Mouse (Mus musculus) cortical plate, adult 2 months (tissue): ENCODE measurements around the gene Nyap1. TPM values are rescaled to one million over a fixed set of nuclear protein-coding genes. Genes with fewer than 3 reads are reported as not detected.

Experiments used
- H3K27ac ChIP-seq: fragments of 200-500 bp; 2 replicates; pipeline ENCODE4 v1.5.1; 2012; ENCODE audit warnings: low read length, control low read depth, inconsistent platforms; ENCODE audit not compliant: insufficient read depth
- H3K4me1 ChIP-seq: fragments of 200-500 bp; 2 replicates; pipeline ENCODE4 v1.6.1; 2011; ENCODE audit warnings: low read length; ENCODE audit not compliant: control insufficient read depth, insufficient read depth
- H3K4me3 ChIP-seq: fragments of 200-500 bp; 2 replicates; pipeline ENCODE4 v1.5.1; 2011; ENCODE audit warnings: mild to moderate bottlenecking, low read length, control low read depth; ENCODE audit not compliant: insufficient read depth
- CTCF ChIP-seq: fragments of 200-500 bp; IDR thresholded peaks from 2 replicates; pipeline ENCODE4 v1.5.1; 2011; ENCODE audit warnings: mild to moderate bottlenecking, control low read depth, low read length; ENCODE audit not compliant: insufficient read depth; ENCODE audit errors: extremely low read depth
- POLR2A ChIP-seq: fragments of 200-500 bp; IDR thresholded peaks from 2 replicates; pipeline ENCODE4 v1.6.1; 2011; ENCODE audit warnings: mild to moderate bottlenecking, low read length, control low read depth; ENCODE audit not compliant: insufficient read depth; ENCODE audit errors: extremely low read depth
- polyA plus RNA-seq: library from polyadenylated mRNA; depleted of rRNA; stranded (reverse); fragments of >200 nt; gene quantifications from 2 replicates; pipeline ENCODE4 v1.2.3, GENCODE M21; 2012

Nyap1 gene
- polyA plus RNA-seq, 1 experiment: 69.7 TPM

GRCm38 (mm10) chr5:137772755-137773154 is 31.3 kb upstream of the Nyap1 start:
- Histone ChIP-seq H3K4me1 (no peaks in the 10 kb centered on the region; the same call in 1 of the 2 replicates), H3K27ac (no peak overlapping the region), H3K4me3 (no peak overlapping the region)
- TF ChIP-seq POLR2A (no peak), CTCF (no peak)

DNA sequence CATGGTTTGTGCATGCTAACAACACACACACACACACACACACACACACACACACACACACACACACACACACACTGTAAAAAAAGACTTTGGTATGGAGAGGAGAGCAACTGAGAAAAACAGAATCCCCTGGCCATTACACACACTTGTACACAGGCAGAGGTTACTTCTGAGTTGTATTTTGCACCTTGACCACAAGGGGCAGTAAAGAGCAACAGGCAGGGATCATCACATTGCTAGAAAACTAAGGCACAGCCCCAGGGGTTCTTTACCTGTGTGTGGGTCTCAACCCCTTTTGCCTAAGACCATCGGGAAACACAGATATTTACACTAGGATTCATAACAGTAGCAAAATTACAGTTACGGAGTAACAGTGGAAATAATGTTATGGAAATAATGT is 29.3 kb upstream of the Nyap1 start:
- H3K27ac ChIP-seq: no peak overlapping the region
- H3K4me1 ChIP-seq: no peaks in the 10 kb centered on the region
- TF ChIP-seq CTCF (peak; percentile 72), POLR2A (no peak)
- no peak overlapping the region for H3K4me3 ChIP-seq

GRCm38 (mm10) chr5:137768475-137768874 is 27.1 kb upstream of the Nyap1 start:
- H3K4me3 ChIP-seq: no peak overlapping the region
- no peak overlapping the region for H3K27ac ChIP-seq
- H3K4me1 ChIP-seq: no peaks in the 10 kb centered on the region
- TF ChIP-seq CTCF (no peak), POLR2A (no peak)

- TF ChIP-seq CTCF: peak; percentile 36; the same call in 1 of the 2 replicates
- TF ChIP-seq POLR2A: no peak
- H3K4me3 ChIP-seq: no peak overlapping the region
- H3K4me1 ChIP-seq: no peaks in the 10 kb centered on the region
- no peak overlapping the region for H3K27ac ChIP-seq
Observed at GRCm38 (mm10) chr5:137766270-137766669, 24.9 kb upstream of the Nyap1 start.

- H3K27ac ChIP-seq: no peak overlapping the region
- no peak for TF ChIP-seq CTCF
- no peak for TF ChIP-seq POLR2A
- H3K4me3 ChIP-seq: no peak overlapping the region
- H3K4me1 ChIP-seq: no peaks in the 10 kb centered on the region
Observed at GRCm38 (mm10) chr5:137764609-137765340, 23.4 kb upstream of the Nyap1 start.

GRCm38 (mm10) chr5:137759971-137760412 is 18.6 kb upstream of the Nyap1 start:
- H3K4me1 ChIP-seq: no peaks in the 10 kb centered on the region; the same call in 1 of the 2 replicates
- H3K27ac ChIP-seq: no peak overlapping the region; the same call in 1 of the 2 replicates
- TF ChIP-seq POLR2A (no peak), CTCF (peak; percentile 79)
- H3K4me3 ChIP-seq: peak overlapping the region; percentile 39; the same call in 1 of the 2 replicates

- Histone ChIP-seq H3K4me3 (peak overlapping the region; percentile 39), H3K27ac (peak overlapping the region; percentile 90), H3K4me1 (no peaks in the 10 kb centered on the region; the same call in 1 of the 2 replicates)
- TF ChIP-seq CTCF (no peak), POLR2A (no peak)
Observed at GRCm38 (mm10) chr5:137758921-137759534, 17.6 kb upstream of the Nyap1 start.

DNA sequence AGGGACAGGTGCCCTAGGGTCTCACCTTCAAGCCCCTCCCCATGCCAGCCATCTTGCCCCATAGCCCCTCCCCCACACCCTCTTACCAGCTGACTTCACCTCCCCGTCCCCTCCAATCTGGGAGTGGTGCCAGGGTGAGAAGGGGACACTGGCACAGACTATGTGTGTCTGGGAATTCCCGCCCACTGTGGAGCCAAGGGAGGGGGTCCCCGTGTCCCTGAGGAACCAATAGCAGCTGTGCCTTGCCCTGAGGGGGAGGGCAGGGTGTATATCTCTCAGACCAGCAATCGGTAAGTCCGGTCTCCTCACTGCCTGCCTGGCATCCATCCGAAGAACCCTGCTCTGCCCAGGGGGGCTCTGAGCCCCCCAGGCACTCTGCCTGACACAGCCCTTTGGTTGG is 16.5 kb upstream of the Nyap1 start:
- peak; percentile 96 for TF ChIP-seq POLR2A
- TF ChIP-seq CTCF: no peak
- peak overlapping the region; percentile 39 for H3K4me3 ChIP-seq

DNA sequence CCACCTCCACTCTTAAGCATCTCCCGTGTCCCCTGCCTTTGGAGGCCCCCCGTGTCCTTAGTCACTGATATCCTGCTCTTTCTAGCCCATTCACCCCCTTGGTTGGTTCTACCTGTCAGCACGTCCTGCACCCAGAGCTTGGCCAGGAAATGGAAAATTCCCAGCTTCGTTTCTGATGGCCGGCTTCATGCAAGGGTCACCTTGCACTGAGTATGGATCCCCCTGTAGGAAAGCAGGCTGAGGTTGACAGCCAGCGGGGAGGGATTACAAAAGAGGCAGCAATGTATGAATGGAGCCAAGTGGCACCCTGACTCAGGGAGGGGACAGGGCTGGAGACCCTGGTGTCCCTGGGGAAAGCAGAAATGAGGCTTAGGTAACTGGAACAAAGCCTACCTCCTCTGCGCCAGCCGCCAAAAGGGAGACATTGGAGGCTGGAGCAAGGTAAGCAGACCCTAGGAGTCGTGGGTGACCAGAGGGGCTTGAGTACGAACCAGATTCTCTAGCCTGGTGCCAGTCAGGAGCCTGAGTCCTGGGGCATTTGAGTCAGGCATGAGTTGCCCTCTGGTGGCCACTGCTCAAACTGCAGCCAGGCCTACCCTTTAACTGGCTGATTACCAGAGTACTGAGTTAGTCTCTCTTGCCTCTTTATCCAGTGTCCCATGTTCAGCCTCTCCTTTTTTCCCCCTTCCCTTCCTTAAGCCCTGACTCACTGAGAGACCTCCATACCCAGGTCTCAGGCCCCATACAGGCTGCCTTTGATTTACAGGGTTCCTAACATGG is 15.7 kb upstream of the Nyap1 start:
- no peak overlapping the region for H3K4me3 ChIP-seq
- no peak overlapping the region for H3K27ac ChIP-seq
- no peaks in the 10 kb centered on the region; the same call in 1 of the 2 replicates for H3K4me1 ChIP-seq
- TF ChIP-seq CTCF (peak; percentile 94), POLR2A (no peak)

More for the DNA sequence above, 16.5 kb upstream of the Nyap1 start:
- H3K27ac ChIP-seq: peak overlapping the region; percentile 90
- no peaks in the 10 kb centered on the region; the same call in 1 of the 2 replicates for H3K4me1 ChIP-seq

DNA sequence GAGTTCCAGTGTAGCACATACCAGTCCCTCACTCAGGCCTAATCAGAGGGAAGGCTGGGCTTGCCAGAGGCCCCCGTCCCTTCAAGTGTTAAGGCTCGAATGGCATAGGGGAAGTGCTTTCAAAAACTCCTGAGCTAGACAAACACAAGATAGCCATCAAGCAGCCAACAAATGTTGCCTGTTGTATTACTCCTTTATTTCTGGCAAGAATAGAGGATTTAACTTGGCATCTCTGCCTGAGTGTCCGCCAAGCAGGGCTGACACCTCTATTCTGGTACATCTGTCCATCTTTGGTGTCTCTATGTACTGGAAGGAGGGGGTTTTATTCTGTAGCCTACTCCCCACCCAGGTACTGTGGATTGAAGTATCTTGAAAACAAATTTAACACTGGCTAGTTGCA is 14.7 kb upstream of the Nyap1 start:
- Histone ChIP-seq H3K4me1 (no peaks in the 10 kb centered on the region; the same call in 1 of the 2 replicates), H3K4me3 (no peak overlapping the region), H3K27ac (no peak overlapping the region)
- TF ChIP-seq POLR2A: no peak
- TF ChIP-seq CTCF: no peak
